In the genomic region with DNA sequence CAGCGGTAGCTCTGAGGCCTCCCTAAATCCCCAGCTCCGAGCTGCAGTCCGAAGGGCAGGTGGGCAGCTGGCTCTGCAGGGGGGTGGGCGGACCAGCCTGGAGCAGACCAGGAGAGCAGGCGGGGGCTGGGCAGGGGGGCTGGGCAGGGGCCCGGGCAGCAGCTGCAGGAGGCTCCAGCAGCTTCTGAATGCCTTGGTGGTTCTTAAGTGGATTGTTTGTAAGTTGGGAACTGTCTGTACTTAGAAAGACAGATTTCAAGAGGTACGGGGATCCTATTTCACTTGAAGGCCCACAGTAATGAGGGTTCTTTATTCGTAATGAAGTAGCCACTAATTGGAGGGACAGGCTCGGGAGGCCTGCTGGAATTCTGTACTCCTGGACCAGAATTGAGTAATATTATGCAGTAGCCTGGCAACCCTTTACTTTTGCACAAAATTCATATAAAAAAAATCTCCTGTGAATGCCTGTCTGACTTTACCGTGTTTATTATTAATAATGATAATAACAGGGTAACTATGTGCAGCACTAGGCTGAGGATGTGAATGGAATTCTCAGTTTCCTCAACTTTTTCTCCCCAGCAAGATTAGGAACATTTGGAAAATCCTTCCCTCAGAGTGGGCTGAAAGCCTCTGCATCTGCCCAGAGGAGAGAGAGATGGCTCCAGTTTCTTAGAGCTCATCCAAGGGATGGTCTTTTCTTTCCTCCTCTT, we compare ENCODE assay signal across 8 mouse cellular contexts.
DNase-seq lines count a peak whose midpoint lies in the region; ATAC-seq and TF ChIP-seq lines count a peak whose summit lies in the region.

No protein-coding gene starts in this region.

- no peak overlapping the region for H3K4me2 ChIP-seq in liver, embryonic 12.5 days
- no peak overlapping the region for H3K4me2 ChIP-seq in embryonic facial prominence, embryonic 14.5 days (ENCODE audit: low read depth, low read length)
- H3K4me2 ChIP-seq in hindbrain, embryonic 15.5 days: no peak overlapping the region
- no peak overlapping the region for H3K4me2 ChIP-seq in neural tube, embryonic 13.5 days

- DNase-seq in liver: peak; percentile 26
- peak; percentile 57 for DNase-seq in embryonic facial prominence, embryonic 14.5 days (ENCODE audit: low spot score)
- DNase-seq in gastrocnemius, adult 8-10 months (ENCODE audit: low spot score in 2 of 2): no peak
- DNase-seq in urinary bladder, postnatal 4 days (ENCODE audit: low spot score in 2 of 2): no peak
- DNase-seq in cerebellum, adult 2 months: no peak

- no peak overlapping the region for H3K4me3 ChIP-seq in liver, embryonic 12.5 days
- H3K4me3 ChIP-seq in embryonic facial prominence, embryonic 14.5 days (ENCODE audit: low read depth, low read length): no peak overlapping the region
- H3K4me3 ChIP-seq in hindbrain, embryonic 15.5 days: no peak overlapping the region
- H3K4me3 ChIP-seq in neural tube, embryonic 13.5 days: no peak overlapping the region
- no peak overlapping the region for H3K4me3 ChIP-seq in cerebellum, adult 2 months (replicated peaks; ENCODE audit: insufficient read depth, low read depth, low read length)

- H3K27ac ChIP-seq in liver, embryonic 12.5 days: no peak overlapping the region
- peak overlapping the region; percentile 62 for H3K27ac ChIP-seq in embryonic facial prominence, embryonic 14.5 days (replicated peaks; ENCODE audit: low read depth, low read length)
- H3K27ac ChIP-seq in hindbrain, embryonic 15.5 days (replicated peaks): no peak overlapping the region
- H3K27ac ChIP-seq in neural tube, embryonic 13.5 days (replicated peaks): peak overlapping the region; percentile 33; the same call in 1 of the 2 replicates
- H3K27ac ChIP-seq in cerebellum, adult 2 months (ENCODE audit: insufficient read depth, low read length): no peak overlapping the region

- TF ChIP-seq CTCF in cerebellum, adult 2 months (IDR thresholded peaks at IDR 0.05; ENCODE audit: borderline replicate concordance, insufficient read depth, low read depth, low read length): no peak

- no peak for TF ChIP-seq POLR2A in cerebellum, adult 2 months (IDR thresholded peaks at IDR 0.05; ENCODE audit: borderline replicate concordance, insufficient read depth, low read length)

- no peaks in the 10 kb centered on the region for H3K27me3 ChIP-seq in liver, embryonic 12.5 days (replicated peaks)
- no peaks in the 10 kb centered on the region for H3K27me3 ChIP-seq in embryonic facial prominence, embryonic 14.5 days (replicated peaks; ENCODE audit: control insufficient read depth, insufficient read depth, low read length)
- no peaks in the 10 kb centered on the region for H3K27me3 ChIP-seq in hindbrain, embryonic 15.5 days
- no peaks in the 10 kb centered on the region for H3K27me3 ChIP-seq in neural tube, embryonic 13.5 days
- H3K27me3 ChIP-seq in cerebellum, adult 2 months (ENCODE audit: control insufficient read depth, insufficient read depth, low read length): no peaks in the 10 kb centered on the region

- no peak for ATAC-seq in liver, embryonic 12.5 days
- ATAC-seq in embryonic facial prominence, embryonic 14.5 days (ENCODE audit: low read depth): peak; percentile 81
- ATAC-seq in hindbrain, embryonic 15.5 days (ENCODE audit: low FRiP score, low read depth): peak; percentile 54
- ATAC-seq in neural tube, embryonic 13.5 days (ENCODE audit: low read depth): peak; percentile 74

- H3K36me3 ChIP-seq in liver, embryonic 12.5 days: no peaks in the 10 kb centered on the region
- no peaks in the 10 kb centered on the region for H3K36me3 ChIP-seq in embryonic facial prominence, embryonic 14.5 days (ENCODE audit: control insufficient read depth, insufficient read depth, low read length)
- H3K36me3 ChIP-seq in hindbrain, embryonic 15.5 days: no peaks in the 10 kb centered on the region
- H3K36me3 ChIP-seq in neural tube, embryonic 13.5 days: no peaks in the 10 kb centered on the region

- no peaks in the 10 kb centered on the region for H3K9me3 ChIP-seq in liver, embryonic 12.5 days (replicated peaks)
- H3K9me3 ChIP-seq in embryonic facial prominence, embryonic 14.5 days (ENCODE audit: control insufficient read depth, low read length): no peaks in the 10 kb centered on the region
- no peaks in the 10 kb centered on the region for H3K9me3 ChIP-seq in hindbrain, embryonic 15.5 days
- no peaks in the 10 kb centered on the region for H3K9me3 ChIP-seq in neural tube, embryonic 13.5 days

- 65% methylated on average over 10 of the region's 10 CpGs for WGBS in liver, embryonic 12.5 days (ENCODE audit: insufficient replicate concordance)
- 13% methylated on average over 10 of the region's 10 CpGs for WGBS in embryonic facial prominence, embryonic 14.5 days
- 17% methylated on average over 10 of the region's 10 CpGs for WGBS in hindbrain, embryonic 15.5 days
- WGBS in neural tube, embryonic 13.5 days: 16% methylated on average over 10 of the region's 10 CpGs
- 69% methylated on average over 10 of the region's 10 CpGs for WGBS in cerebellum, adult 2 months

- H3K9ac ChIP-seq in liver, embryonic 12.5 days: no peak overlapping the region
- peak overlapping the region; percentile 45; the same call in 1 of the 2 replicates for H3K9ac ChIP-seq in embryonic facial prominence, embryonic 14.5 days (ENCODE audit: low read depth, low read length)
- no peak overlapping the region for H3K9ac ChIP-seq in hindbrain, embryonic 15.5 days
- no peak overlapping the region for H3K9ac ChIP-seq in neural tube, embryonic 13.5 days

- no peaks in the 10 kb centered on the region for H3K4me1 ChIP-seq in liver, embryonic 12.5 days
- peaks cover 16% of the 10 kb centered on the region for H3K4me1 ChIP-seq in embryonic facial prominence, embryonic 14.5 days (ENCODE audit: control insufficient read depth, insufficient read depth, low read length)
- H3K4me1 ChIP-seq in hindbrain, embryonic 15.5 days (replicated peaks): peaks cover 4% of the 10 kb centered on the region; the same call in 1 of the 2 replicates
- H3K4me1 ChIP-seq in neural tube, embryonic 13.5 days (replicated peaks): peaks cover 19% of the 10 kb centered on the region
- no peaks in the 10 kb centered on the region for H3K4me1 ChIP-seq in cerebellum, adult 2 months (ENCODE audit: control insufficient read depth, insufficient read depth, low read length)

Comparison
In these comparisons a context has a peak if more than half of its experiments do, and no peak if none do; other contexts are left out.
1. DNase-seq: peak in liver (single experiment) and embryonic facial prominence, embryonic 14.5 days (single experiment); none in gastrocnemius, adult 8-10 months (0 of 2), urinary bladder, postnatal 4 days (0 of 2) and cerebellum, adult 2 months (0 of 2).
2. H3K27ac ChIP-seq: peak in embryonic facial prominence, embryonic 14.5 days (single experiment) and neural tube, embryonic 13.5 days (single experiment); none in liver, embryonic 12.5 days (single experiment), hindbrain, embryonic 15.5 days (single experiment) and cerebellum, adult 2 months (single experiment).